Mouse (Mus musculus) kidney, adult 2 months (tissue): Measurements from ENCODE around the gene Dagla.

Experiments
- CTCF ChIP-seq: fragments of 200-500 bp; conservative IDR thresholded peaks from 2 replicates; pipeline ENCODE4 v1.5.1; 2011; ENCODE audit warnings: low read depth, mild to moderate bottlenecking, control low read depth, low read length, moderate library complexity, mixed read lengths; ENCODE audit not compliant: insufficient read depth, insufficient read length
- POLR2A ChIP-seq: fragments of 200-500 bp; IDR thresholded peaks from one replicate; pipeline ENCODE4 v1.6.1; 2011; ENCODE audit warnings: low read depth, low read length, control low read depth

DNA sequence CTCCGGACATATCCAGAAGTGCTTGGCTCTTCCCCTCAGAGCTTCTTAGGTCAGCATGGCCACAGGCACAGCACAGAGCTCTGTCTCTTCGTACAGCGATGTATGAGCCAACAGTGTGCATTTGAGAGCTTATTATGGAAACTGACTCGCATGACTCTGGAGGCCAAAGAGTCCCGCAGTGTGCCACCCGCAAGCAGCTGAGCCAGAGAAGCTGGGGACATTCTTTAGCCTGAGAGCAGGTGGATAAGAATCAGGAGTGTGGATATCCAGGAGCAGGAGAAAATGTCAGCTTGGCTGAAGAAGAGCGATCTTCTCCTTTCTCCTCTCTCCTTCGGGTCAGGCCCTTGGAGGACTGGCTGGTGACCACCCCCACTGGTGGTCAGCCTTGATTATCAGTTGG, 24.4 kb upstream of the Dagla start:
- TF ChIP-seq CTCF (no peak), POLR2A (no peak)
